Mouse (Mus musculus) stomach, embryonic 14.5 days (tissue): ENCODE data around the gene Pfkfb1. TPM values are rescaled to one million over a fixed set of nuclear protein-coding genes. Genes with fewer than 3 reads are reported as not detected.
A peak's percentile ranks its signal among the peaks of the same experiment; 100 is the strongest.

Source experiments
- ATAC-seq: fragments of 200-750 bp; cut with Nextera tagmentation; 2 replicates; pipeline ENCODE4 v1.8.0; 2017; ENCODE audit warnings: low read depth, moderate TSS enrichment; ENCODE audit not compliant: insufficient number of reproducible peaks, insufficient read depth, low FRiP score
- H3K27ac ChIP-seq: fragments of 300-500 bp; sonication (generic); 2 replicates; pipeline ENCODE4 v1.5.1; 2014; ENCODE audit warnings: mild to moderate bottlenecking, low read length, moderate library complexity, mixed read lengths
- H3K27me3 ChIP-seq: fragments of 300-500 bp; sonication (generic); 2 replicates; pipeline ENCODE4 v1.6.1; 2014; ENCODE audit warnings: low read length, control low read depth, mixed read lengths; ENCODE audit not compliant: control insufficient read depth, insufficient read depth
- H3K36me3 ChIP-seq: fragments of 300-500 bp; sonication (generic); 2 replicates; pipeline ENCODE4 v1.6.1; 2014; ENCODE audit warnings: mild to moderate bottlenecking, control low read depth, low read length, moderate library complexity, mixed read lengths; ENCODE audit not compliant: control insufficient read depth, insufficient read depth
- H3K4me1 ChIP-seq: fragments of 300-500 bp; sonication (generic); 2 replicates; pipeline ENCODE4 v1.6.1; 2014; ENCODE audit warnings: low read length, control low read depth, mixed read lengths; ENCODE audit not compliant: control insufficient read depth, insufficient read depth
- H3K4me2 ChIP-seq: fragments of 300-500 bp; sonication (generic); replicated peaks from 2 replicates; pipeline ENCODE4 v1.6.1; 2014; ENCODE audit warnings: low read depth, low read length, control low read depth
- H3K4me3 ChIP-seq: fragments of 300-500 bp; sonication (generic); 2 replicates; pipeline ENCODE4 v1.5.1; 2014; ENCODE audit warnings: low read depth, low read length, control low read depth
- H3K9ac ChIP-seq: fragments of 300-500 bp; sonication (generic); replicated peaks from 2 replicates; pipeline ENCODE4 v1.6.1; 2014; ENCODE audit warnings: low read depth, mild to moderate bottlenecking, control low read depth, low read length, moderate library complexity, mixed read lengths
- H3K9me3 ChIP-seq: fragments of 300-500 bp; sonication (generic); 2 replicates; pipeline ENCODE4 v1.6.1; 2016; ENCODE audit warnings: low read depth, low read length, control low read depth; ENCODE audit not compliant: control insufficient read depth
- WGBS: fragments of 180-500 bp; shearing (Covaris S2); extraction: QIAGEN DNeasy Blood & Tissue Kit; methylation state at CpG from one replicate; pipeline ENCODE4 v1.1.7; 2014; 5-methylcytosine and 5-hydroxymethylcytosine counted together
- polyA plus RNA-seq: library from polyadenylated mRNA; unstranded; fragments of >200 nt; fragmentation: Nextera tagmentation; extraction: Ambion mirVana; gene quantifications from 2 replicates; pipeline ENCODE4 v1.2.1, GENCODE M21; 2014

Gene Pfkfb1
- 6.9 and 9.5 TPM in 2 replicates for polyA plus RNA-seq

DNA sequence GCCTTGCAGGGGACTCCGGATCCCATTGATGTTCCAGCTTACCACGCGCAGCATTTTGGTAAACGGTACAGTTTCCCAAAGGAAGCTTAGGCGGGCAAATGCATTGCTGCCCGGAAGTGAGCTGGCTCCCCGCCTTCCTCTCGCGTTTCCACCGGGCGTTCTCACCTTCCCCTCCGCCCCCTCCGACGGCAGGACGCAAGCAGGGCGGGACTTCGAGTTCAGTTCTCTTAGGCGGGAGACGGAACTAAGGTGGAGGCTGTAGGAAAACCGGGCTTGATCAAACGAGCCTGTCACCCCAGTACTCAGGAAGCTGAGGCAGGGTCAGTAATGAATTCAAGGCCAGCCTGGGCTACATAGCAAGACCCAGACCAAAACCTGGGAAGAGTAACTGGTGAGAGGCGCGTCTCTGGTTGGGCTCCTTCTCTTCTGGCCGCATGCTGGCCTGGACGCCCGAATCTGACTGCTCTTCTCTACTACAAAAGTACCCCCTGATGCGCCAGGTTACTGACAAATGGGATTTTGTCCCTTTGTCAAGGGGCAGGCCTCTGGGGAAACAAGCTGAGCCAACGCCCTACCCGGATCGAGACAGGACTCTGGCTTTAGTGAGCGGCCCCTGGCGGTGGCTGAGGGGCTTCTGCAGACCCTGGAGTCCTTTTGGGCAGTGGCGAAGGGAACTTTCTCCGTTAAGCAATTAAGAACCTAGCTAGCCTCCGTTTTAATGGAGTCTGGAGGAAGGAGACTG, at the start of gene Pfkfb1:
Gene Pfkfb1 (plus strand): TSS at position 207 of the 742 bp plus-strand sequence.
- peak within 1 kb of the TSS; percentile 43 for H3K4me3 ChIP-seq
- peak; percentile 96 for ATAC-seq
- H3K4me2 ChIP-seq: peak within 1 kb of the TSS; percentile 55
- H3K36me3 ChIP-seq: peaks cover 4% of the 10 kb centered on the region
- H3K9me3 ChIP-seq: no peaks in the 10 kb centered on the region
- no peaks in the 10 kb centered on the region for H3K27me3 ChIP-seq
- 24% methylated on average over 35 of the region's 35 CpGs for WGBS
- no peaks in the 10 kb centered on the region for H3K4me1 ChIP-seq
- H3K9ac ChIP-seq: peak within 1 kb of the TSS; percentile 45
- H3K27ac ChIP-seq: peak within 1 kb of the TSS; percentile 78

DNA sequence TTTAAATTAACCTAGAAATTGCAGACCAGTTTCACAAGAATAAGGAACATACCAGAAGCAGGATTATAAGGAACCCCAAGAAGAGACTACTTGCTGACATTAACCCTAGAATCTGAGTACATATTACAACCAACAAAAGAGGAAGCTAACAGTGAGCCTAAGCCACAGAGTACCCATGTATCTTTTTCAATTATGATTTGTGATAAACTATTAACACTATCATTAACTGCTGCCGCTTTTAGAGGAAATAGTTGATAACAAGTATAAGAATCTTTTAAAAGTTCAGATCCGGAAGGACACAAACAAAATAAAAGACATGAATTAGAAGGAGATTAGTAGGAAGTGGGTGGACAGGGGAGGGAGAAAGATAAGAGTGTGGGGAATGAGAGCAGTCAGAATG, 47.9 kb upstream of the Pfkfb1 start:
- no peaks in the 10 kb centered on the region for H3K4me1 ChIP-seq
- H3K9me3 ChIP-seq: no peaks in the 10 kb centered on the region
- H3K4me3 ChIP-seq: no peak overlapping the region
- WGBS: 88% methylated on average over 2 of the region's 2 CpGs
- no peaks in the 10 kb centered on the region for H3K27me3 ChIP-seq
- H3K27ac ChIP-seq: no peak overlapping the region
- no peak overlapping the region for H3K9ac ChIP-seq
- H3K36me3 ChIP-seq: no peaks in the 10 kb centered on the region
- no peak overlapping the region for H3K4me2 ChIP-seq
- no peak for ATAC-seq

- no peak overlapping the region for H3K4me3 ChIP-seq
- no peaks in the 10 kb centered on the region for H3K36me3 ChIP-seq
- no peaks in the 10 kb centered on the region for H3K4me1 ChIP-seq
- no peak for ATAC-seq
- H3K4me2 ChIP-seq: no peak overlapping the region
- H3K9me3 ChIP-seq: no peaks in the 10 kb centered on the region
- no peak overlapping the region for H3K27ac ChIP-seq
- no peaks in the 10 kb centered on the region for H3K27me3 ChIP-seq
- H3K9ac ChIP-seq: no peak overlapping the region
Observed at GRCm38 (mm10) chrX:150541684-150542083, 46.3 kb upstream of the Pfkfb1 start.

GRCm38 (mm10) chrX:150547239-150547638, 40.8 kb upstream of the Pfkfb1 start, which contains the start of gene Alas2:
TSS of gene Alas2 (plus strand) at chrX:150547375.
- WGBS: 30% methylated on average over 5 of the region's 5 CpGs
- Histone ChIP-seq H3K4me1 (no peaks in the 10 kb centered on the region), H3K27me3 (no peaks in the 10 kb centered on the region), H3K9ac (no peak within 1 kb of the TSS), H3K27ac (no peak within 1 kb of the TSS), H3K4me3 (no peak within 1 kb of the TSS), H3K9me3 (no peaks in the 10 kb centered on the region), H3K4me2 (no peak within 1 kb of the TSS), H3K36me3 (no peaks in the 10 kb centered on the region)
- no peak for ATAC-seq

DNA sequence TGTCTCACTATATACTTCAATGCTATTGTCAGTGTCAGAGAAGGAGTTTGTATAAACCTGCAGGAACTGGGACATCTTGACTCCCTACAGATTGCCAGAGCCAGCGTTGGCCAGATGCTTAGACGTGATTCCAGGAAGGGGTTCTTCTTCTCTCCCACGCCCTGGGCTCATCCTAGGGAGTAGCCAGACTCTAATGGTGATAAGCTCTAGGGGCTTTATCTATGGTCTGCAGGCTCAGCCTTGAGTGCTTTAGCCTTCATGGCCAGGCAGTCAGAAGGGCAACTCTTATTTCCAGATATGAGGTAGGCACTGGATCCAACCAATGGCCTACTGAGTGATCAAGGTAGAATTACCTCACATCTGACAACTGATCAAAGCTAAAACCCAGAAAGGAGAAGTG, 38.4 kb upstream of the Pfkfb1 start:
- Histone ChIP-seq H3K4me3 (no peak overlapping the region), H3K4me2 (no peak overlapping the region), H3K9me3 (no peaks in the 10 kb centered on the region), H3K4me1 (no peaks in the 10 kb centered on the region), H3K36me3 (no peaks in the 10 kb centered on the region; the same call in 1 of the 2 replicates), H3K27me3 (no peaks in the 10 kb centered on the region), H3K9ac (no peak overlapping the region), H3K27ac (no peak overlapping the region)
- WGBS: 86% methylated on average over 3 of the region's 3 CpGs
- ATAC-seq: peak; percentile 84; the same call in 1 of the 2 replicates

DNA sequence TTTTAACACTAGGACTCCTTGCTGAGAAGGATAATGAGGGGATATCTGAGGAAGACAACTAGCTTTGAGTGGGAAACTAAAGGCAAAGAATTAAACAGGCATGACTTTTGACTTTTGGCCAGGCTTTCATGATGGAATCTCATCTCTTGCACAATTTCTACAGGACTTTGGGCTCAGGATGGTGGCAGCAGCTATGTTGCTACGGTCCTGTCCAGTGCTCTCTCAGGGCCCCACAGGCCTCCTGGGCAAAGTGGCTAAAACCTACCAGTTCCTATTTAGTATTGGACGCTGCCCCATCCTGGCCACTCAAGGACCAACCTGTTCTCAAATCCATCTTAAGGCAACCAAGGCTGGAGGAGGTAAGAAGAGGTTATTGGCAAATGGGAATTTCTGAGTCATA, 36.0 kb upstream of the Pfkfb1 start:
- WGBS: 90% methylated on average over 2 of the region's 2 CpGs
- H3K4me3 ChIP-seq: no peak overlapping the region
- H3K9ac ChIP-seq: no peak overlapping the region
- no peak for ATAC-seq
- H3K4me2 ChIP-seq: no peak overlapping the region
- H3K27ac ChIP-seq: no peak overlapping the region
- no peaks in the 10 kb centered on the region; the same call in 1 of the 2 replicates for H3K36me3 ChIP-seq
- no peaks in the 10 kb centered on the region for H3K27me3 ChIP-seq
- H3K4me1 ChIP-seq: no peaks in the 10 kb centered on the region
- H3K9me3 ChIP-seq: no peaks in the 10 kb centered on the region

- Histone ChIP-seq H3K9me3 (no peaks in the 10 kb centered on the region), H3K4me2 (no peak overlapping the region), H3K4me3 (no peak overlapping the region), H3K27ac (no peak overlapping the region), H3K27me3 (no peaks in the 10 kb centered on the region), H3K4me1 (no peaks in the 10 kb centered on the region), H3K36me3 (no peaks in the 10 kb centered on the region; the same call in 1 of the 2 replicates), H3K9ac (no peak overlapping the region)
- WGBS: 76% methylated on average over 3 of the region's 3 CpGs
- no peak for ATAC-seq
Observed at GRCm38 (mm10) chrX:150554032-150554431, 34.0 kb upstream of the Pfkfb1 start.

DNA sequence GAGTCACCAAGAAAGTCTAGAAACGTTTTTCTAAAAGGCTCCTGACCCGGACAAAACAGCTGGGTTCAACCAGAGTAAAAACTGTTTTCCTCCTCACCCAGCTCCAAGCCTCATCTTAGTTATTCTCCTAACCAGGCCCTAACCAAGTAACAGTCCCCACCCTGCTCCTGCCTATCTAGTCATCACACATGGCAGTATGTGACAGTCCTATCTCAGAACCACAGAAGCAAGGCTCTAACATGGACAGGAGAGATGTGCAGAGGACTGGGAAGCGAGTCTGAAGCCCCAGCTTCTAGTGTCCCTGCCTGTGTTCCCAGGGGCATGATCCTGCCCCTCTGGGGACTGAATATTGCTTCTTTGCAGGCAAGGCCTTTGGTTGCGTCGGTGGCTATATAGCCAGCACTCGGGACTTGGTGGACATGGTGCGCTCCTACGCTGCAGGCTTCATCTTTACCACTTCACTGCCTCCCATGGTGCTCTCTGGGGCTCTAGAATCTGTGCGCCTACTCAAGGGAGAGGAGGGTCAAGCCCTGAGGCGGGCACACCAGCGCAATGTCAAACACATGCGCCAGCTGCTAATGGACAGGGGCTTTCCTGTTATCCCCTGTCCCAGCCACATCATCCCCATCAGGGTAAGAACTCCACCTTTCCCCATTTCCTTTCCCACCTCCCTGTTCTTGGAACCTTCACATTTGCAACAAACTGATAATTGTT, 23.2 kb upstream of the Pfkfb1 start:
- Histone ChIP-seq H3K27ac (no peak overlapping the region), H3K36me3 (no peaks in the 10 kb centered on the region), H3K9me3 (no peaks in the 10 kb centered on the region), H3K27me3 (no peaks in the 10 kb centered on the region), H3K4me1 (no peaks in the 10 kb centered on the region), H3K4me2 (no peak overlapping the region), H3K4me3 (no peak overlapping the region), H3K9ac (no peak overlapping the region)
- WGBS: 85% methylated on average over 12 of the region's 12 CpGs
- ATAC-seq: peak; percentile 53; the same call in 1 of the 2 replicates
